Mouse (Mus musculus): Measurements from ENCODE around the gene Slc35f4. TPM values are rescaled to one million over a fixed set of nuclear protein-coding genes. Genes with fewer than 3 reads are reported as not detected.
"Not testable (repeated sequence)": the region's sequence is repeated elsewhere in the genome, so short reads cannot be mapped to it uniquely, and the experiment has no call there.

Slc35f4 gene
- polyA plus RNA-seq, 1 experiment, result not detected

DNA sequence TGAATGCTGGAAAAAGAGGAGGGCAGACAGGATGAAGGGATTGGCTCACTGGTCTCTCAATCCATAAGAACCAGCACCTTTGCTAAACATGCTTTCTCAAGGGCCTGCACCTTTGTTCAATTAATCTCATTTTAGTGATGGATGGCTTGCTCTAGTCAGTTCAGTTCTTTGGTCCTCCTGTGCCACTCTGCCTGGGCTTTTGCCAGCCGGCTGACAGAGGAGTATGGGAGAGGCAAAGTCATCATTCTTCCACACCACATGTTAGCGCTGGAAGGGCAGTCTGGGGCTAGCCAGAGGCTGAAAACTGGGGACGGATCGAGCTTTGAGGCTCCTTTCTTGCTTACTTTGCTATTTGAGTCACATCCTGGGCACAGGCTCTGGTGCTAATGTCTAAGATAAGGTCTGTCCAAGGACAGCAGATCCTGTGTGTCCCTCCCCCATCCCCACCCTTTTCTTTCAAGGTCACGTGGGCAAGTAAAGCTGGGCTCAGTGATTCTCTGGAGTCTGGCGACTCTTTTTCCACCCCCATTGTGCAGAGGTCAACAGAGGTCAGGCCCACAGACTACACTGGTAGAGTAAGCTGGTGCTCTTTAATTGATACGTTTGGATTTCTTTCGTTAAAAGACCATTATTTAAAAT, 224.7 kb downstream of the Slc35f4 start:
- Histone ChIP-seq H3K27me3 (ENCODE audit: control insufficient read depth) (no peaks in the 10 kb centered on the region), H3K9me3 (ENCODE audit: control insufficient read depth, low read length) (peaks cover 4% of the 10 kb centered on the region), H3K36me3 (ENCODE audit: control insufficient read depth) (no peaks in the 10 kb centered on the region), H3K4me1 (ENCODE audit: control insufficient read depth) (no peaks in the 10 kb centered on the region), H3K4me3 (replicated peaks) (no peak overlapping the region)
- TF ChIP-seq GATA1 (IDR thresholded peaks at IDR 0.05; ENCODE audit: low read length) (no peak), TAL1 (IDR thresholded peaks at IDR 0.05; ENCODE audit: low read length) (no peak)

- no peaks in the 10 kb centered on the region for H3K4me1 ChIP-seq (ENCODE audit: control insufficient read depth)
- H3K36me3 ChIP-seq (ENCODE audit: control insufficient read depth), result no peaks in the 10 kb centered on the region
- H3K4me3 ChIP-seq (replicated peaks), result no peak overlapping the region
- H3K27me3 ChIP-seq (ENCODE audit: control insufficient read depth), result no peaks in the 10 kb centered on the region
- peaks cover 4% of the 10 kb centered on the region for H3K9me3 ChIP-seq (ENCODE audit: control insufficient read depth, low read length)
- no peak for TF ChIP-seq TAL1 (IDR thresholded peaks at IDR 0.05; ENCODE audit: low read length)
- TF ChIP-seq GATA1 (IDR thresholded peaks at IDR 0.05; ENCODE audit: low read length), result no peak
These were observed 225.5 kb downstream of the Slc35f4 start for GRCm38 (mm10) chr14:49300326-49300725.

DNA sequence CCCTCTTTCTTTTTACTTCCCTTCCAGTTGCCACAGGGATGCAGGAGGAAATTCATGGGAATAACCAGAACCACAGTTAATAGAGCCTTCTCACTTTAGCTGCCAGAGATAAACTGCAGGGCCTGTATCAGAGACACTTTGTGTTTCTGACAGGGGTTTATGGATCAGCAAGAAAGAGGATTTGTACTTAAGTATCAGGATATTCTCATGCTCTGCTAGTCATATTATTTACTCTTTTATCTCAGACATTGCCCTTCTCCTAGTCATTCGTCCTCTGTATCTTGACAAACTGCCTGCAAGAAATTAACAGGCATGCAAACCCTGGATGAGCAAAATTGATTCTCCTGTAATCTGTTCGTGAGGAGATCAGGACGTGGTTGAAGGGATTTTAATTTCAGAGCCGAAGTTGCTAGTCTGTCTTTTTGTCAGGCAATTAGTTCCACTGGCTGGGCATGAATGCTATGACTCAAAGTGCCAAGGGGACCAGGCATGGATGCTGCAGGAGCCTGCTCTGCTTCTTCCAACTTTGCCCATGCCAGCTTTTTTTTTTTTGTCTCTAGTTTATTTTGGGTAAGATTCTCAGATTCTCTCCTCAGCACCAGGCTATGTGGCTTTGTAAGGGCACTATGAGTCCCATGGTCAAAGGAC, 231.9 kb downstream of the Slc35f4 start:
- Histone ChIP-seq H3K27me3 (ENCODE audit: control insufficient read depth) (no peaks in the 10 kb centered on the region), H3K4me1 (ENCODE audit: control insufficient read depth) (no peaks in the 10 kb centered on the region), H3K4me3 (replicated peaks) (no peak overlapping the region), H3K36me3 (ENCODE audit: control insufficient read depth) (no peaks in the 10 kb centered on the region), H3K9me3 (ENCODE audit: control insufficient read depth, low read length) (peaks cover 2% of the 10 kb centered on the region)
- TF ChIP-seq GATA1 (IDR thresholded peaks at IDR 0.05; ENCODE audit: low read length), result no peak
- no peak for TF ChIP-seq TAL1 (IDR thresholded peaks at IDR 0.05; ENCODE audit: low read length)

DNA sequence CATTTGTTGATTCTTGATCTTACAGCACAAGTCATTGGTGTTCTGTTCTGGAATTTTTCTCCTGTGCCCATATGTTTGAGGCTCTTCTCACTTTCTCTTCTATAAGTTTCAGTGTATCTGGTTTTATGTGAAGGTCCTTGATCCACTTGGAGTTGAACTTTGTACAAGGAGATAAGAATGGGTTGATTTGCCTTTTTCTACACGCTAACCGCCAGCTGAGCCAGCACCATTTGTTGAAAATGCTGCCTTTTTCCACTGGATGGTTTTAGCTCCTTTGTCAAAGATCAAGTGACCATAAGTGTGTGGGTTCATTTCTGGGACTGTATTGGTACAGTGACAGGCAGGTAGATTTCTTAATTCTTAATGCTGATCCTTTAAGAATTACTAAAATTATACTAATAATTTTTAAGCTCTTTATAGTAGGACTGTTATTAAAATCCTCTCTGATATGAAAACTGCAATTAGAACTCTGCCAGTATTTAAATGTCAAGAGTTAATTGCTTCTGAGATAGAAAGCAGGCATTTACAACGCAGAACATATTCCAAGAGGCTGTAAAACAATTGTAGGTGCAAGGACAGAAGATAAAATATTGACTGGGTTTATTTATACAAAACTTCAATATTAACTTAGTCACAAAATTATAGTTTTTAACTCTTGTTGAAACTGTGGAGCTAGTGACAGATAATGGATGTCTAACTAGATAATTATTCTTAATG, 235.7 kb downstream of the Slc35f4 start:
- no peak for TF ChIP-seq GATA1 (IDR thresholded peaks at IDR 0.05; ENCODE audit: low read length)
- no peak for TF ChIP-seq TAL1 (IDR thresholded peaks at IDR 0.05; ENCODE audit: low read length)
- no peaks in the 10 kb centered on the region for H3K27me3 ChIP-seq (ENCODE audit: control insufficient read depth)
- no peaks in the 10 kb centered on the region for H3K36me3 ChIP-seq (ENCODE audit: control insufficient read depth)
- H3K4me3 ChIP-seq (replicated peaks), result no peak overlapping the region
- H3K4me1 ChIP-seq (ENCODE audit: control insufficient read depth), result no peaks in the 10 kb centered on the region
- H3K9me3 ChIP-seq (ENCODE audit: control insufficient read depth, low read length), result no peaks in the 10 kb centered on the region

DNA sequence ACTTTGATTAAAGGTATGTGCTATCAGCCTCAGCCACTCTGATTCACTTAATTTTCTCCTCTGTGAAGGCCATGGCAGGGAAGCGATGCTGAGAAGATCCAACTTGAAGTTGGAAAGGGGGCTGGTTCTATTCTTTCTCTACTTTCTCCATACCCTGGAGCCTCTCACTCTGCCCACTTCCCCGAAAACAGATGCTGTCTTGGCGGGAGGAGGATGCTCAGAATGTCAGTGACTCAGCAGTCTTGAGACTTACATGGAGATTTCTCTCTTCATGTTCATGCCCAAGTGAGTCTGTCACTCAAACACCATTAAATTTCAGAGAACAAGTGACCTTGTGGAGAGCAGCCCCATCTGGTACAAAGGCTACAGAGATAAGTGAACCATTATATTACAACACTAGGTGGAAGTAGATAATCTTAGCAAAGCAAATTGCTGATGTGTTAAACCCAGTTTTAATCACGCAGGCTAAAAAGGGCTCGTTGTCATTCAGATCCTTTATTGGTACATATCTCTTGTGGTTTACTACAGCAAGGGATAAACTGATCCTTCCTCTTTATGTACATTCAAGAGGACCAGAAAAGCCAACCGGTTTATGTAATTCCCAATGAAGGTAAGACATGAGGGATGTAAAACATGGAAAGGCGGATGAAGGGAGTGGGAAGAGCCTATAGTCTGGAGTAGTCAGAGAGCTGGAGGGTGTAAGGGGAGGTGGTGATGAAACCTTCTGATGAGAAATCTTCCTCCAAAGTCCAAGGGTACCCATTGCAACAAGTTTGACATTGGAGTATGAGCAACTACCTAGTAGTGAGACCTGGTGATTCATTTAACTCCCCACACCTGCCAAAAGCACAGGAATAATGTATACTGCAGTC, 241.8 kb downstream of the Slc35f4 start:
- TF ChIP-seq TAL1 (IDR thresholded peaks at IDR 0.05; ENCODE audit: low read length), result no peak
- no peak for TF ChIP-seq GATA1 (IDR thresholded peaks at IDR 0.05; ENCODE audit: low read length)
- Histone ChIP-seq H3K9me3 (ENCODE audit: control insufficient read depth, low read length) (no peaks in the 10 kb centered on the region), H3K4me3 (replicated peaks) (no peak overlapping the region), H3K36me3 (ENCODE audit: control insufficient read depth) (no peaks in the 10 kb centered on the region), H3K4me1 (ENCODE audit: control insufficient read depth) (no peaks in the 10 kb centered on the region), H3K27me3 (ENCODE audit: control insufficient read depth) (no peaks in the 10 kb centered on the region)

DNA sequence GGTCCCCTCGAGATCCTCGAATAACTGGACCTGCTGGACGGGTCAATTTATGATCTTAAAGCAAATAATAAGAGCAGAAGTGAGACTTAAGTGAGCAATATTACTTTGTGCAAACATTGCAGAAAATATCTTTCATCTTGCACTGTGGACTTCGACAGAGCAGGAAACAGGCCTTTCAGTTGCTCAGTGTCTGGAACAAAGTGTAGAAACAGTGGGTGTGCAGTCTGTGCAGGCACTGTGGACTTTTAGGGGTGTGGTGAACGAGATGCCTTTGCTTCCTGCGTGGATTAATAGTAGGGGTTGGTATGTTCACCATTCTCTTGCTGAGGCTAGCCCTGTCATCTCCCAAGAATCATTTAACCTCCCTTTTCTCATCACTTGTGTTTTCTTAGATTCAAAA, 247.0 kb downstream of the Slc35f4 start:
- Histone ChIP-seq H3K9me3 (ENCODE audit: control insufficient read depth, low read length) (no peaks in the 10 kb centered on the region), H3K4me1 (ENCODE audit: control insufficient read depth) (no peaks in the 10 kb centered on the region), H3K27me3 (ENCODE audit: control insufficient read depth) (no peaks in the 10 kb centered on the region), H3K36me3 (ENCODE audit: control insufficient read depth) (no peaks in the 10 kb centered on the region), H3K4me3 (replicated peaks) (no peak overlapping the region)
- no peak for TF ChIP-seq TAL1 (IDR thresholded peaks at IDR 0.05; ENCODE audit: low read length)
- no peak for TF ChIP-seq GATA1 (IDR thresholded peaks at IDR 0.05; ENCODE audit: low read length)

GRCm38 (mm10) chr14:49278479-49278878, 247.4 kb downstream of the Slc35f4 start:
- H3K4me1 ChIP-seq (ENCODE audit: control insufficient read depth); H3K4me3 ChIP-seq (replicated peaks); H3K9me3 ChIP-seq (ENCODE audit: control insufficient read depth, low read length); H3K36me3 ChIP-seq (ENCODE audit: control insufficient read depth); H3K27me3 ChIP-seq (ENCODE audit: control insufficient read depth): not testable (repeated sequence)

- Histone ChIP-seq H3K4me1 (ENCODE audit: control insufficient read depth) (no peaks in the 10 kb centered on the region), H3K36me3 (ENCODE audit: control insufficient read depth) (no peaks in the 10 kb centered on the region), H3K9me3 (ENCODE audit: control insufficient read depth, low read length) (no peaks in the 10 kb centered on the region), H3K27me3 (ENCODE audit: control insufficient read depth) (no peaks in the 10 kb centered on the region), H3K4me3 (replicated peaks) (no peak overlapping the region)
- TF ChIP-seq GATA1 (IDR thresholded peaks at IDR 0.05; ENCODE audit: low read length) (no peak), TAL1 (IDR thresholded peaks at IDR 0.05; ENCODE audit: low read length) (no peak)
These were observed 248.2 kb downstream of the Slc35f4 start for GRCm38 (mm10) chr14:49277642-49278041.

DNA sequence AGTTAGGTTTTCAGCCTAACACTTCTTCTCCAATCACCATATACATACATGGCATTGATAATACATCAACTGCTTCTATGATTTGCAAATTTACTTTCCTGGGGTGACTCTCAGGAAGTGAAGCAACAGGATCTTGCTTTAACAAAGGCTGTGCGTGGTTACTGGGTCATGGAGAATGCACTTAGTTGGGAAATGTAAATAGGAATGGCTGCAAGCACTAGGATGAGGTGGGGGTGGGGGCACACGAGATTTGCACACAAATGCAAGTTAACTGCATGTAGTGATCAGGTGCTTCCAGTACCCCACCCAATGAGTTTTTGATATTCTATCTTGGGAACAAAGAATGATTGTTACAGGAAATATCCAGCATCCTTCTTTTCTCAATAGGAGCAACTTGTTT, 250.5 kb downstream of the Slc35f4 start:
- no peaks in the 10 kb centered on the region for H3K9me3 ChIP-seq (ENCODE audit: control insufficient read depth, low read length)
- no peaks in the 10 kb centered on the region for H3K36me3 ChIP-seq (ENCODE audit: control insufficient read depth)
- no peak overlapping the region for H3K4me3 ChIP-seq (replicated peaks)
- TF ChIP-seq TAL1 (IDR thresholded peaks at IDR 0.05; ENCODE audit: low read length), result no peak
- TF ChIP-seq GATA1 (IDR thresholded peaks at IDR 0.05; ENCODE audit: low read length), result no peak
- no peaks in the 10 kb centered on the region for H3K27me3 ChIP-seq (ENCODE audit: control insufficient read depth)
- H3K4me1 ChIP-seq (ENCODE audit: control insufficient read depth), result no peaks in the 10 kb centered on the region
